Mouse (Mus musculus) limb, embryonic 14.5 days (tissue): ENCODE measurements around the gene Rfx2. TPM values are rescaled to one million over a fixed set of nuclear protein-coding genes. Genes with fewer than 3 reads are reported as not detected.

Experiments used
- ATAC-seq: fragments of 200-750 bp; cut with Nextera tagmentation; 2 replicates; pipeline ENCODE4 v1.8.0; 2017; ENCODE audit warnings: low read depth, moderate number of reproducible peaks, moderate TSS enrichment; ENCODE audit not compliant: low FRiP score
- DNase-seq: peaks from one replicate; pipeline ENCODE4 v3.0.0-alpha.2; 2015; ENCODE audit warnings: low spot score
- H3K27ac ChIP-seq: fragments of 300-500 bp; sonication (generic); replicated peaks from 2 replicates; pipeline ENCODE4 v1.5.1; 2014; ENCODE audit warnings: low read depth, mild to moderate bottlenecking, low read length, moderate library complexity, mixed read lengths
- H3K27me3 ChIP-seq: fragments of 300-500 bp; sonication (generic); 2 replicates; pipeline ENCODE4 v1.6.1; 2014; ENCODE audit warnings: low read length, mixed read lengths; ENCODE audit not compliant: control insufficient read depth, insufficient read depth
- H3K36me3 ChIP-seq: fragments of 300-500 bp; sonication (generic); 2 replicates; pipeline ENCODE4 v1.6.1; 2014; ENCODE audit warnings: mild to moderate bottlenecking, low read length, moderate library complexity, mixed read lengths; ENCODE audit not compliant: control insufficient read depth, insufficient read depth
- H3K4me1 ChIP-seq: fragments of 300-500 bp; sonication (generic); 2 replicates; pipeline ENCODE4 v1.6.1; 2014; ENCODE audit warnings: antibody characterized with exemption, low read length, mixed read lengths; ENCODE audit not compliant: control insufficient read depth, insufficient read depth
- H3K4me2 ChIP-seq: fragments of 300-500 bp; sonication (generic); replicated peaks from 2 replicates; pipeline ENCODE4 v1.6.1; 2014; ENCODE audit warnings: low read depth, mild to moderate bottlenecking, low read length, moderate library complexity; ENCODE audit not compliant: severe bottlenecking
- H3K4me3 ChIP-seq: fragments of 300-500 bp; sonication (generic); replicated peaks from 2 replicates; pipeline ENCODE4 v1.5.1; 2014; ENCODE audit warnings: low read length
- H3K9ac ChIP-seq: fragments of 300-500 bp; sonication (generic); 2 replicates; pipeline ENCODE4 v1.6.1; 2014; ENCODE audit warnings: mild to moderate bottlenecking, low read depth, low read length, moderate library complexity; ENCODE audit not compliant: severe bottlenecking
- H3K9me3 ChIP-seq: fragments of 300-500 bp; sonication (generic); 2 replicates; pipeline ENCODE4 v1.6.1; 2016; ENCODE audit warnings: low read length; ENCODE audit not compliant: control insufficient read depth
- POLR2A ChIP-seq: fragments of 200-500 bp; IDR thresholded peaks from 2 replicates; pipeline ENCODE4 v1.8.0; 2012; ENCODE audit warnings: inconsistent platforms, mild to moderate bottlenecking, moderate library complexity, borderline replicate concordance; ENCODE audit not compliant: insufficient read depth, insufficient read length; ENCODE audit errors: extremely low read depth
- WGBS: fragments of 180-500 bp; shearing (Covaris S2); extraction: QIAGEN DNeasy Blood & Tissue Kit; methylation state at CpG from one replicate; pipeline ENCODE4 v1.1.7; 2014; 5-methylcytosine and 5-hydroxymethylcytosine counted together
- polyA plus RNA-seq, 2 experiments: library from polyadenylated mRNA; depleted of rRNA in 1 of 2; stranded (reverse) in 1 of 2; unstranded in 1 of 2; fragments of >200 nt; fragmentation: Nextera tagmentation in 1 of 2; extraction: Ambion mirVana in 1 of 2; gene quantifications; 2 replicates each; pipeline versions ENCODE4 v1.2.1 to v1.2.3; 2012 to 2014

The Rfx2 gene
- polyA plus RNA-seq, 2 experiments, result 4.2 to 8.2 TPM

- peak; percentile 78 for DNase-seq
- H3K27me3 ChIP-seq, result no peaks in the 10 kb centered on the region
- no peak overlapping the region for H3K4me3 ChIP-seq
- H3K9me3 ChIP-seq, result no peaks in the 10 kb centered on the region
- WGBS, result 18% methylated on average over 24 of the region's 24 CpGs
- peaks cover 9% of the 10 kb centered on the region for H3K4me1 ChIP-seq
- no peak overlapping the region for H3K4me2 ChIP-seq
- peak; percentile 75 for ATAC-seq
- TF ChIP-seq POLR2A, result no peak
- H3K9ac ChIP-seq, result no peak overlapping the region
- no peaks in the 10 kb centered on the region for H3K36me3 ChIP-seq
- H3K27ac ChIP-seq, result no peak overlapping the region; the same call in 1 of the 2 replicates
Observed at GRCm38 (mm10) chr17:56814316-56815056, 16.3 kb downstream of the Rfx2 start.

DNA sequence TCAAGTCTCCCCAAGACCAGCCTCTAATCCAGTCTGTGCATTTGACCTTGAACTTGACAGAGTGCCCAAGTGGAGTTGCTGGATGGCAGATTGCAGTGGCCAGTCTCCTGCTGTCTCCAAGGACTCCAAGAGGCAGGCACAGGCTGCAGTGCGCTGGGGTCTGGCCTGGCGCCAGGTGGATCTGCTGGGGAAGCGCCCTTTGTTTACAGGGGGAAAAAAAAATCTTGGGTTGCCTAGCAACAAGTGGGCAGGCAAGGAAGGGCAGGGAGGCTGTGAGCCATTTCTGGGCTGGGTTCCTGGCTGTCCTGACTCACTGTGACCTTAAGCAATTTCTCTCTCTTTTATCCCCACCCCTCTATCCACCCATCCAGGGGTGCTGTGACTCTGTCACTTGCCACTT lies 20.6 kb downstream of the Rfx2 start:
- peak; percentile 27; the same call in 1 of the 2 replicates for ATAC-seq
- WGBS, result 10% methylated on average over 3 of the region's 3 CpGs
- TF ChIP-seq POLR2A, result no peak
- Histone ChIP-seq H3K9me3 (no peaks in the 10 kb centered on the region), H3K36me3 (no peaks in the 10 kb centered on the region), H3K27me3 (no peaks in the 10 kb centered on the region), H3K4me1 (peaks cover 9% of the 10 kb centered on the region), H3K4me2 (no peak overlapping the region), H3K4me3 (no peak overlapping the region), H3K9ac (no peak overlapping the region), H3K27ac (no peak overlapping the region)
- DNase-seq, result peak; percentile 70

DNA sequence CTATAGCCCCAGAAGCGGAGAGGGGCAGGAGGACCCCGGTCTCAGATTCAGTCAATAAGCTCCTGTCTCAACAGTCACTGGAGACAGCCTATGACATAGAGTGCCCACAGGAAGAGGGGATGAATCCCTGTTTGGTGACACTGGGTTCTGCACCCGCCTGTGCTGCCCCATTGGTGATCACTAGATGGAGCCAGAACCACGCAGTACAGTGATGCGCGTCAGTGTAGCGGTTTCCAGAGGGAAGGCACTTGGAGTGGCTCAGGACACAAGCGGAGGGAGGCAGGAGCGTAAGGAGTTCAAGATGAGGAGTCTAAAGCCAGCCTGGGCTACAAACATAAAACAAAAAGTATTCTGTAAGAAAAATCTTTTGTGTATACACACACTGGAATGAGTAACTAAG lies 22.3 kb downstream of the Rfx2 start:
- H3K36me3 ChIP-seq, result no peaks in the 10 kb centered on the region
- peak; percentile 75 for DNase-seq
- H3K27ac ChIP-seq, result no peak overlapping the region
- no peak overlapping the region for H3K4me2 ChIP-seq
- 11% methylated on average over 9 of the region's 9 CpGs for WGBS
- peaks cover 9% of the 10 kb centered on the region for H3K4me1 ChIP-seq
- no peak overlapping the region for H3K4me3 ChIP-seq
- H3K9ac ChIP-seq, result no peak overlapping the region
- peak; percentile 80 for ATAC-seq
- no peaks in the 10 kb centered on the region for H3K9me3 ChIP-seq
- TF ChIP-seq POLR2A, result no peak
- no peaks in the 10 kb centered on the region for H3K27me3 ChIP-seq

GRCm38 (mm10) chr17:56805784-56806183 lies 25.0 kb downstream of the Rfx2 start:
- WGBS, result 86% methylated on average over 1 of the region's 1 CpGs
- no peak overlapping the region for H3K4me3 ChIP-seq
- H3K9me3 ChIP-seq, result no peaks in the 10 kb centered on the region
- H3K36me3 ChIP-seq, result no peaks in the 10 kb centered on the region
- 0 out of 2 replicates have a peak overlapping the region, but pooled peaks have one; percentile 21 for H3K9ac ChIP-seq
- no peaks in the 10 kb centered on the region for H3K27me3 ChIP-seq
- no peak overlapping the region for H3K27ac ChIP-seq
- ATAC-seq, result no peak
- no peak for TF ChIP-seq POLR2A
- peaks cover 9% of the 10 kb centered on the region for H3K4me1 ChIP-seq
- DNase-seq, result no peak
- H3K4me2 ChIP-seq, result no peak overlapping the region

DNA sequence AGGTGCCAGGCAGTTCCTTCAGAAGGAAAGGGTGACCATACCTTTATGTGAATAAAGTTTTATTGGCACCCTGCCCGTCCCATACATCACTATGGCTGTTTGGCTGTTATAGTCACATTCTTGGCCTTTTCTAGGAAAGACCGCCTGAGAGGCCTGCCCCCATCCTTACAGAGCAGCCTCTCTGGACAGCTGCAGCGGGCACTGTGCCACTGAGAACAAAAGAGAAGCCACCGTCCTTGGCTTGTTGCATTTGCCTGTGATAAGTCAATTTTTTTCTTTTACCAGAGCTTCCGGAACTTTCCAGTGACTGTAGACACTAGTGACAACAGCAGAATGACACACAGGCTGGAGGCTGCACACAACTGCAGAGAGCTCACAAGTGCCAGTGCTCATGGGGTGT lies 25.9 kb downstream of the Rfx2 start:
- Histone ChIP-seq H3K9ac (no peak overlapping the region), H3K4me1 (peaks cover under 1% of the 10 kb centered on the region), H3K36me3 (no peaks in the 10 kb centered on the region), H3K27ac (no peak overlapping the region), H3K27me3 (no peaks in the 10 kb centered on the region), H3K4me2 (no peak overlapping the region), H3K9me3 (no peaks in the 10 kb centered on the region), H3K4me3 (no peak overlapping the region)
- WGBS, result 83% methylated on average over 5 of the region's 5 CpGs
- DNase-seq (no peak), ATAC-seq (no peak)
- no peak for TF ChIP-seq POLR2A
